Mouse (Mus musculus) heart, postnatal 0 days (tissue): ENCODE data around the gene Sgta.

Experiments
- CTCF ChIP-seq: IDR thresholded peaks from 2 replicates; pipeline ENCODE4 v1.5.1; 2016; ENCODE audit warnings: antibody characterized with exemption, control low read depth, low read depth
- EP300 ChIP-seq: IDR thresholded peaks from 2 replicates; pipeline ENCODE4 v1.6.1; 2016; ENCODE audit warnings: antibody characterized with exemption, low read depth

- TF ChIP-seq CTCF (no peak), EP300 (no peak)
These were observed 32.6 kb downstream of the Sgta start for GRCm38 (mm10) chr10:81027331-81027730.
